Mouse (Mus musculus) erythroblast, embryonic 14.5 days (primary cell): ENCODE measurements around the gene Tmprss3. TPM values are rescaled to one million over a fixed set of nuclear protein-coding genes. Genes with fewer than 3 reads are reported as not detected.

Experiments
- H3K27me3 ChIP-seq: 2 replicates; pipeline ENCODE4 v1.6.1; 2012; ENCODE audit warnings: inconsistent platforms; ENCODE audit not compliant: control insufficient read depth
- H3K36me3 ChIP-seq: 2 replicates; pipeline ENCODE4 v1.6.1; 2012; ENCODE audit warnings: mild to moderate bottlenecking, inconsistent platforms; ENCODE audit not compliant: control insufficient read depth
- H3K4me1 ChIP-seq: 2 replicates; pipeline ENCODE4 v1.6.1; 2012; ENCODE audit warnings: inconsistent platforms; ENCODE audit not compliant: control insufficient read depth
- H3K4me3 ChIP-seq: replicated peaks from 2 replicates; pipeline ENCODE3; 2012; ENCODE audit warnings: moderate library complexity, mild to moderate bottlenecking, inconsistent platforms
- H3K9me3 ChIP-seq: 2 replicates; pipeline ENCODE4 v1.6.1; 2012; ENCODE audit warnings: low read length, inconsistent platforms, mixed read lengths; ENCODE audit not compliant: control insufficient read depth
- GATA1 ChIP-seq: IDR thresholded peaks from 2 replicates; pipeline ENCODE4 v1.6.1; 2012; ENCODE audit warnings: low read length, inconsistent platforms, mixed read lengths
- TAL1 ChIP-seq: IDR thresholded peaks from 3 replicates; pipeline ENCODE4 v1.6.1; 2012; ENCODE audit warnings: low read length, inconsistent platforms, mixed read lengths
- polyA plus RNA-seq: library from polyadenylated mRNA; stranded (reverse); fragments of >175 nt; gene quantifications from 2 replicates; pipeline ENCODE4 v1.2.3, GENCODE M21; 2012

The Tmprss3 gene
- polyA plus RNA-seq, 1 experiment: not detected

- Histone ChIP-seq H3K4me1 (no peaks in the 10 kb centered on the region; the same call in none of the 2 replicates), H3K4me3 (no peak overlapping the region), H3K9me3 (no peaks in the 10 kb centered on the region), H3K27me3 (peaks cover 5% of the 10 kb centered on the region; the same call in 1 of the 2 replicates), H3K36me3 (no peaks in the 10 kb centered on the region)
- TF ChIP-seq TAL1: no peak
- TF ChIP-seq GATA1: no peak
These were observed 67.4 kb downstream of the Tmprss3 start for GRCm38 (mm10) chr17:31131269-31131821.

DNA sequence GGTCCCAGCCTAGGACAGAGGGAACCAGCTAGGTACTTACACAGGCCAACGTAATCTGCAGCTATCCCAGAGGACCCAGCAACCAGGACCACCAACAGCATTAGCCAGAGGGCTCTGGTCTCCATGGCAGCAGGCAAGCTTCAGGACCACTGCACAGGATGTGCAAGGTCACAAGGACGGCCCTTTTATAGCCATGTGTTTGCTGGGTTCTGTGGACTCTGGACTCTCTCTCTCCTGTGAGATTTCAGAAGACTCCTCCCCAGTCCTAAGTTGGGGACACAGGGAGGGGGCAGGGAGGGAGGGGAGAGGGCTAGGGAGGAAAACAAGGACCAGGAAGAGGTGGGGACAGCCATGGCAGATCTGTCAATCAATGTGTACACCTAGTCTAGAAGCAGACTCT is 69.3 kb downstream of the Tmprss3 start, which contains the start of gene Tff3:
Gene Tff3 (minus strand): TSS at position 195 of the 400 bp plus-strand sequence.
- H3K4me1 ChIP-seq: no peaks in the 10 kb centered on the region; the same call in none of the 2 replicates
- no peaks in the 10 kb centered on the region for H3K9me3 ChIP-seq
- no peak within 1 kb of the TSS for H3K4me3 ChIP-seq
- no peaks in the 10 kb centered on the region for H3K36me3 ChIP-seq
- H3K27me3 ChIP-seq: peaks cover 5% of the 10 kb centered on the region; the same call in 1 of the 2 replicates
- TF ChIP-seq GATA1: no peak
- no peak for TF ChIP-seq TAL1

Other genes starting within 250 kb of the Tmprss3 start
- gene Umodl1, start 244.3 kb downstream of the Tmprss3 start, polyA plus RNA-seq: 0.01 TPM in 1 of 2 replicates, not detected in the other
- gene Abcg1, start 141.3 kb downstream of the Tmprss3 start, polyA plus RNA-seq: 0.05 and 0.09 TPM in 2 replicates
- gene Tff3, start 69.3 kb downstream of the Tmprss3 start, polyA plus RNA-seq: not detected in 2 replicates
- gene Tff2, start 54.7 kb downstream of the Tmprss3 start, polyA plus RNA-seq: not detected in 2 replicates
- gene Tff1, start 33.7 kb downstream of the Tmprss3 start, polyA plus RNA-seq: not detected in 2 replicates
- gene Ubash3a, start 8.9 kb upstream of the Tmprss3 start, polyA plus RNA-seq: 0.80 and 0.94 TPM in 2 replicates
- not detected in 2 replicates for gene Rsph1, start 78.4 kb upstream of the Tmprss3 start, polyA plus RNA-seq
- gene Slc37a1, start 87.8 kb upstream of the Tmprss3 start, polyA plus RNA-seq: 0.01 TPM in 2 replicates
- gene Pde9a, start 187.2 kb upstream of the Tmprss3 start, polyA plus RNA-seq: not detected in 2 replicates